In the genomic region with DNA sequence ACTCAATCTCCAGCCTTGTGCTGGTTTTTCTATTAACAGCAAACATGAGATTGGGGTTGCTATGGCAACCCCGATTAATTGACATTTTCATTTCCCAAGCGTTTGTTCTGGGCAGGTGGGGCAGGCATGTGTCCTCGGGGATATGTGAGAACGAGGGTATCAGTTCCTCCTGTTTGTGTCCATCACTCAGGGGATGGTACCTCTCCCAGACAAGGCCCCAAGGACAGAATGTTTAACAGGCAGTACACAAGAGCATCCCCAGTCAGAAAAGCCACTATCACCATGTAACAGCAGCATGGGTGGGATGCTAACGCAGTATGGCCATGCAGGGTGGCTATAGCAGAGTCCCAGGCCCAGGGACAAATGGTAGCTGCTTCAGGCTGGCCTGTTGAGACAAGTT, we compare ENCODE assay signal across 11 mouse cellular contexts. TPM values are rescaled to one million over a fixed set of nuclear protein-coding genes. Genes with fewer than 3 reads are reported as not detected.
DNase-seq lines count a peak whose midpoint lies in the region; ATAC-seq and TF ChIP-seq lines count a peak whose summit lies in the region.
"Had no signal": no experiment of that assay in that cellular context is flagged by ENCODE, and none has a peak within 500 bp of the region (broad histone marks: within the 10 kb centered on the region; RNA-seq: fewer than 3 reads in every experiment).

No protein-coding gene starts in this region.

- no peak overlapping the region for H3K4me3 ChIP-seq in forebrain, embryonic 11.5 days (ENCODE audit: low read depth, low read length)
- H3K4me3 ChIP-seq in hindbrain, embryonic 16.5 days (ENCODE audit: low read length) = no peak overlapping the region
- H3K4me3 ChIP-seq in midbrain, embryonic 12.5 days = no peak overlapping the region
- no peak overlapping the region for H3K4me3 ChIP-seq in gastrocnemius, adult 2 months

- DNase-seq in brain, adult 2 months (ENCODE audit: low read depth, low spot score) = peak; percentile 23
- DNase-seq in forebrain, embryonic 11.5 days (ENCODE audit: low spot score) = no peak
- DNase-seq in lung, adult 18-20 months = no peak
- DNase-seq in gastrocnemius, adult 2 months = no peak
- DNase-seq in adrenal gland, postnatal 10 days = no peak
- DNase-seq: gastrocnemius, postnatal 10 days; kidney, postnatal 10 days; lung, postnatal 10 days had no signal

- H3K9me3 ChIP-seq in forebrain, embryonic 11.5 days (ENCODE audit: control insufficient read depth, low read length) = no peaks in the 10 kb centered on the region
- no peaks in the 10 kb centered on the region for H3K9me3 ChIP-seq in hindbrain, embryonic 16.5 days (ENCODE audit: control insufficient read depth, low read length)
- no peaks in the 10 kb centered on the region for H3K9me3 ChIP-seq in midbrain, embryonic 12.5 days

- H3K4me2 ChIP-seq in forebrain, embryonic 11.5 days (ENCODE audit: low read depth, low read length, severe bottlenecking) = no peak overlapping the region
- H3K4me2 ChIP-seq in hindbrain, embryonic 16.5 days (ENCODE audit: low read length) = no peak overlapping the region
- no peak overlapping the region for H3K4me2 ChIP-seq in midbrain, embryonic 12.5 days (replicated peaks)

- intact Hi-C loops in gastrocnemius, adult 2 months (cut with DNase I) = no loop called here

- WGBS in forebrain, embryonic 11.5 days = 48% methylated on average over 5 of the region's 5 CpGs
- 32% methylated on average over 5 of the region's 5 CpGs for WGBS in hindbrain, embryonic 16.5 days
- WGBS in midbrain, embryonic 12.5 days = 50% methylated on average over 5 of the region's 5 CpGs

- H3K36me3 ChIP-seq in forebrain, embryonic 11.5 days (ENCODE audit: control insufficient read depth, insufficient read depth, low read length) = no peaks in the 10 kb centered on the region
- H3K36me3 ChIP-seq in hindbrain, embryonic 16.5 days (ENCODE audit: control insufficient read depth, insufficient read depth, low read length) = no peaks in the 10 kb centered on the region
- H3K36me3 ChIP-seq in midbrain, embryonic 12.5 days = no peaks in the 10 kb centered on the region

- peaks cover 10% of the 10 kb centered on the region; the same call in 1 of the 2 replicates for H3K4me1 ChIP-seq in forebrain, embryonic 11.5 days (replicated peaks; ENCODE audit: control insufficient read depth, insufficient read depth, low read length)
- H3K4me1 ChIP-seq in hindbrain, embryonic 16.5 days (ENCODE audit: control insufficient read depth, insufficient read depth, low read depth, low read length) = peaks cover 13% of the 10 kb centered on the region
- H3K4me1 ChIP-seq in midbrain, embryonic 12.5 days = peaks cover 15% of the 10 kb centered on the region

- no peak overlapping the region for H3K27ac ChIP-seq in forebrain, embryonic 11.5 days (ENCODE audit: low read depth, low read length)
- peak overlapping the region; percentile 83 for H3K27ac ChIP-seq in hindbrain, embryonic 16.5 days (ENCODE audit: low read depth, low read length)
- peak overlapping the region; percentile 85 for H3K27ac ChIP-seq in midbrain, embryonic 12.5 days (replicated peaks)
- no peak overlapping the region for H3K27ac ChIP-seq in gastrocnemius, adult 2 months

- no peak for TF ChIP-seq CTCF in gastrocnemius, adult 2 months (IDR thresholded peaks at IDR 0.05)

- H3K27me3 ChIP-seq in forebrain, embryonic 11.5 days (ENCODE audit: control insufficient read depth, insufficient read depth, low read length) = no peaks in the 10 kb centered on the region
- no peaks in the 10 kb centered on the region for H3K27me3 ChIP-seq in hindbrain, embryonic 16.5 days (replicated peaks; ENCODE audit: control insufficient read depth, insufficient read depth, low read length)
- H3K27me3 ChIP-seq in midbrain, embryonic 12.5 days = no peaks in the 10 kb centered on the region

- H3K9ac ChIP-seq in forebrain, embryonic 11.5 days (ENCODE audit: low read length) = no peak overlapping the region
- H3K9ac ChIP-seq in hindbrain, embryonic 16.5 days (ENCODE audit: low read depth, low read length) = peak overlapping the region; percentile 51
- no peak overlapping the region for H3K9ac ChIP-seq in midbrain, embryonic 12.5 days (replicated peaks)

- 0 out of 2 replicates have a peak, but pooled peaks have one; percentile 30 for ATAC-seq in forebrain, embryonic 11.5 days (replicated peaks; ENCODE audit: low FRiP score)
- ATAC-seq in hindbrain, embryonic 16.5 days = peak; percentile 62
- peak; percentile 70 for ATAC-seq in midbrain, embryonic 12.5 days (ENCODE audit: low FRiP score, low read depth)
- ATAC-seq in megakaryocyte, adult 5-6 weeks (ENCODE audit: poor library complexity, severe bottlenecking) = no peak

RNA-seq across cellular contexts. Expression of gene Kifc3, which starts 27.3 kb away (rescaled TPM):
- 5.5 and 5.9 TPM in 2 replicates for polyA plus RNA-seq in forebrain, embryonic 11.5 days (2014; fragmentation: Nextera tagmentation; extraction: Ambion mirVana)
- 24.0 and 27.7 TPM in 2 replicates for polyA plus RNA-seq in hindbrain, embryonic 16.5 days (2015; fragmentation: Nextera tagmentation; extraction: Ambion mirVana)
- polyA plus RNA-seq in midbrain, embryonic 12.5 days (2016; fragmentation: Nextera tagmentation; extraction: Ambion mirVana) = 10.0 and 10.4 TPM in 2 replicates
- total RNA-seq in gastrocnemius, adult 2 months (2021) = 10 to 100 TPM in 1 of 2 experiments, 1 to 10 TPM in 1; 5.2 to 11.4 TPM
- total RNA-seq in adrenal gland, postnatal 10 days (2021) = 10 to 100 TPM; 80.0 to 89.0 TPM
- total RNA-seq in megakaryocyte, adult 5-6 weeks (2015) = 2.3 and 5.2 TPM in 2 replicates
- total RNA-seq in megakaryocyte, adult 5-6 weeks (2017) = 5.4 and 15.1 TPM in 2 replicates

Comparison
In these comparisons a context has a peak if more than half of its experiments do, and no peak if none do; other contexts are left out.
1. H3K27ac ChIP-seq: peak in hindbrain, embryonic 16.5 days (single experiment) and midbrain, embryonic 12.5 days (single experiment); none in forebrain, embryonic 11.5 days (single experiment) and gastrocnemius, adult 2 months (single experiment).
2. RNA of gene Kifc3, which starts 27.3 kb away (total RNA-seq): 80.0 to 89.0 TPM in adrenal gland, postnatal 10 days; 2.3 to 15.1 TPM in megakaryocyte, adult 5-6 weeks and 5.2 to 11.4 TPM in gastrocnemius, adult 2 months; every median in the first group is over 4 times any median in the second.